Mouse (Mus musculus) kidney, adult 11 months (tissue): Measurements from ENCODE around the gene Vwa3a.
A peak's percentile ranks its signal among the peaks of the same experiment; 100 is the strongest.

Source experiments
- DNase-seq: peaks from one replicate; pipeline ENCODE4 v3.0.0; 2022

Vwa3a gene

GRCm38 (mm10) chr7:120748478-120748877 lies 9.4 kb downstream of the Vwa3a start:
- no peak for DNase-seq

GRCm38 (mm10) chr7:120751330-120751729 lies 12.2 kb downstream of the Vwa3a start:
- DNase-seq = no peak

DNA sequence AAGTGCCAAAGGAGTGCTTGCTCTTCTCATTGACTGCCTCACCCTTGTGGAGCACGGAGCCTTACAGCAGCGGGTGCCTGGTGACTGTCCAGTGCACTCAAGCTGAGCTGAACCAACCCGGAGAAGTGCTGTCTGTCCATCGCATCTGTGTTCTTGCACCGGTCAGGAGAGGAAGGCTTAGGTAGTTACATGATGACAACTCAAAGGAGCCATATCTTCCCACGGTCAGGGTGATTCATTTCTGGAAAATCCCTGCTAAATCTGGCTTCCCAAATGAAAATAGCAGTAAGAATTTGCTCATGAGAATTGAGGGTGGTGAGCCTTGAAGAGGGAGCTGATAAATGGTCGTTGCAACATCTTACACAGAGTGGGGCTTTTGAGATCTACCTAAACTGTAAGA lies 12.8 kb downstream of the Vwa3a start:
- no peak for DNase-seq

DNA sequence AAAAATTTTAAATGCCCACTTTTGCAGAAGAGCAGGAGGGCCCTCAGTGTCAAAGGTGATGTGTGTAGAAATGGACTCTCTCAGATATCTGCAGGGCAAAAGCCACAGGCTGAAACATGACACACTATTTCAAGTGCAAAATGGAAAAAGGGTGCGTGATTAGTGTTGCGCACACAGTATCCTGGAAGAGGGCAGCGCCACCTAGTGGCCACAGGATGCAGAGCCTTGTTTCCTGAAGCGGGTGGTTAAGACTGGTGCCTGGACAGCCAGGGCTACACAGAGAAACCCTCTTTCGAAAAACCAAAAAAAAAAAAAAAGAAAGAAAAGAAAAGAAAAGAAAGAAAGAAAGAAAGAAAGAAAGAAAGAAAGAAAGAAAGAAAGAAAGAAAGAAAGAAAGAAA lies 15.6 kb downstream of the Vwa3a start:
- peak; percentile 53 for DNase-seq

GRCm38 (mm10) chr7:120767369-120767768 lies 28.3 kb downstream of the Vwa3a start:
- DNase-seq = no peak

- DNase-seq = no peak
Measured at GRCm38 (mm10) chr7:120771389-120771788, 32.3 kb downstream of the Vwa3a start.

DNA sequence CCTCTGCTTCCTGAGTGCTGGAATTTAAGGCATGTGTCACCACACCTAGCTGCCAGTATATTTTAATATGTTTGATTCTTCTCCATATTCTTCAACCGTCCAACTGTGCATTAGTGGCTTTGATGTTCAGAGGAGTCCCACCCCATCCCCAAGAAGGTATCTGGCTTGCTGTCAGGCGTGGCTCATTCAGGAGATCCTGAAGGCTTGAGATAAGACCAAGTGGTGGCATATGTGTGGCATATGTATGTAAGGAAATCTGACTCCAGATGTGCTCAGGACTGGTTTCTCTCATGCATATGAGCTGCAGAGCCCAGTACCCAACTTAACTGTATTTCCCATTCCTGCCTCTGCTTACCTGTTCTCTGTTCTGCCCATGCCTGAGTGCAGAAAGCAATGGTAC lies 38.9 kb downstream of the Vwa3a start:
- DNase-seq = no peak

- no peak for DNase-seq
Measured at GRCm38 (mm10) chr7:120795544-120795943, 56.4 kb downstream of the Vwa3a start.

DNA sequence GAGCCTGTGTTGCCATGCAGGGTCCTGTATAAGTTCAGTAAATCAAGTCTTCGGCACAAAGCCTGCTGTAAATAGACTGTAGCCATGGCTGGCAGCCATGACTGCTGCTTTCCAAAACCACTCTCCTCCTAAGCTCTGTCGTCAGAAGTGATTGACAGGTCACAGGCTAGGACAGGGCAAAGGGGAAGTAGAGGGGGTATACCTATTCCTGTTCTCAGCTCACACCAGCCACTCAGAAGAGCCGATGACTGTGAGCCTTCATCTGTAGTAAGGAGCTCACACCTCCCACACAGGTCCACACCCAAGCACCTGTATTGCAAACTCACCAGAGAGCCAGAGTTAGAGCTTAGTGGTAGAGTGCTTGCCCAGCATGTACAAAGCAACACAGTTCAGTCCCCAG lies 57.3 kb downstream of the Vwa3a start:
- DNase-seq = no peak

DNA sequence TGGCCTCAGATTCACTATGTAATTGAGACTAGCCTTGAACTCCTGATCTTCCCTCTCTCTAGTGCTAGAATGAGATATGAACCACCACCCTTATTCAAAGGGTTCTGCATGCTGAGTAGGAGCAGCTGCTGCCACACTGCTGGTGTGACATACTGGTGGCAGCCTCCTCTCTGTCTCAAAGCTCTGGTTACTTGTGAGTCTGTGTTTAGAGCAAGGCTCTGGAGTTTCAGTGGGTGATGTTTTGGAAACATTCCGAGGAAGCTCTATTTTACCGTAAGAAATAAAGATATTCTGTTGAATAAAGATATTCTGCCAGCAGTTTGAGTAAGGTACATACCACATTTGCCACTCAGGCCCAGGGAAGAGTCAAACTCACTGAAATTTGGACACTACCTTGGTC lies 64.2 kb downstream of the Vwa3a start:
- no peak for DNase-seq

DNA sequence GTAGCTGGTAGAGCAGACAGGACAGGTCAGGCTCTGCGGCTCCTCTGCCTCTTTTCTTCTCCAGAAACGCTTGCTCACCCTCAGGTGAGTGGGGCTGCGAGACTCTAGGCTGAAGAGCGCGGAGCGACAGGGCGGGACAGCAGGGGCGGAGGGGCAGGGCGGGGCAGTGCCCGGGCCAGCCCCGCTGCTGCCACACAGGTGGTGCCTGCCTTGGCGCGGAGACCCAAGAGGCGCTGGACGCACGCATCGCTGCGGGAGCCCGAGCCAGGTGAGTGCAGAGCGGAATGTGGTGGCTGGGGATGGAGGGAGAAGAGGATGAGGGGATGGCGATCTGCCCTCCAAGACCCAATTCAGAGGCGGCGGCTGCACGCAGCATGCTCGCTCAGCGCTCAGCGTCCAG lies 70.6 kb downstream of the Vwa3a start:
- no peak for DNase-seq

DNA sequence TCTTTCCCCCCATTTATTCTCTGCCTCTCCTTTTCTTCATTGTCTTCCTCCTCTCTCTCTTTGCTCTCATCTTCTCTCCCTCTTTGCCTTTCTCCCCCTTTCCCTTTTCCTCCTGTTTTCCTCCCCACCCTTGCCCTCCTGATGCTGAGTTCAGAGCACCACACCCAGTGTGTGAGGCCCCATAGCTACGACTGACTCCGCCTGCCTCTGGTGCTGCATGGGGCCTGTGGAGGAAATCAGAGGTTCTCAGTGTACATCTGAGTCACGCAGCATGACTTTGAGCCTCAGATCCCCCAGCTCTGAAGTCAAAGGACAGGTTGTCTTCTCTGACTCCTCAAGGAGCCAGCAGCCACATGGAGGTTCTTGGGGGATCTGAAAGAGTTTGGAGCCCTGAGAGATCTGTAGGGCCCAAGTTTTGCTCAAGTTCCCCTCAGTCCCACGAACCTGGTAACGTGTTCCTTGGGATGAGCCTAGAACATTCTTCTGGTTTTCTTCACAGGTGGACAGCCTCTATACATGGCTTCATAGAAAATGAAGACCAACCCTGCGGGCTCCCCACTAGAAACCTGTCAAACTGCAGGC lies 72.8 kb downstream of the Vwa3a start, which contains the start of gene Gm5737:
Gene Gm5737 (plus strand): TSS at position 532 of the 582 bp plus-strand sequence.
- no peak for DNase-seq

DNA sequence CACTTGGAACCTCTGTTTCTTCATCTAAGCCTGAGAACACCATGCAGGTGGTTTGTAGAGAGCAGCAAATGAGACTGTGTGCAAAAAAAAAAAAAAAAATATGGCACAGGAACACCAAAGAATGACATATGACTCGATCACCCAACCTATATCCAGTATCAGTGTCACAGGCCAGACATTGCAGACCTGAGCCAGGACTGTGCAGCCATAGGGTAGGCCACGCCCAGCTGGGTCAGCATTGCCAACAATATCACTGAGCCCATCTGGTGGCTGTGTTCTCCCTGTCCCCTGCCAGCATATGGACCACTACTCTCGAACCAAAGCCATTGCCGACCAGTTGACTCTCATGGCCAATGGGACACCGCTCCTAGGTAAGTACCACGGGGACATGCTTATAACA lies 78.4 kb downstream of the Vwa3a start:
- DNase-seq = no peak

- DNase-seq = no peak
Measured at GRCm38 (mm10) chr7:120819386-120819785, 80.3 kb downstream of the Vwa3a start.

GRCm38 (mm10) chr7:120823248-120823647 lies 84.1 kb downstream of the Vwa3a start:
- no peak for DNase-seq

DNA sequence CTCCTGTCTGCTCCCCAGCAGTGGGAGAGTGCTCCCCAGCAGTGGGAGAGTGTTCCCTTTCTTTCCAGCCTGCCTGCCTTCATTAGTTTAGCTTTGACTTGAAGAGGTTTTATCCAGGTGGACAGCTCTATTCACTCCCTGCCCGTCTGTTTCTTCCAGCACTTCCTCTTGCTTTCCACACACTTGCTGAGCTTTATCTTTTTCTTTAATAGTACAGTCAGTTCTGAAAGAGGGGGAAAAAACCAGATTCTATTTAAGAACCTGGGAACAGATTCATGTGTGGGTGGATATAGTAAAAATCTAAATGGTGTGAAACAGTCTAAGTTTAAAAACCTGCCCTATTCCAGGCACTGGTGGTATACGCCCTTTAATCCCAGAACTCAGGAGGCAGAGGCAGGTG lies 86.0 kb downstream of the Vwa3a start:
- DNase-seq = no peak

DNA sequence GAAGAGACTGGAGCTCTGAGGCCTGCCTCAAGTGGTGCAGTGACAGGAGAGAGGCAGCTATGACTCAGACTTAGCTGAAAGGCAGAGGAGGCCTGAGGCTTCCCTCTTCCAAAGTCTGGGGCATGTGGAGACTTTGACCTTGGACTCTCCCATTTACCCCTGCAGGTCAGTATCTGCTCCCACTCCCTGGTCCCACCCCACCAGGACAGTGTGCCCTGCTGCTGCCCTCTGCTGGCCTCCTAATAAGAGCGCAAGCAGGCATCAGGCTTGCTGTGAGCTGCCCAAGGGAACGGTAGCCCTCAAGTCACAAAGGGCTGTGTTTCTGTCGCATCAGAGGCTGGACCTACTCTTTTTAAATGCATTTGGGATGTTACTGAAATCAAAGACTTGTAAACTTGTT lies 87.3 kb downstream of the Vwa3a start:
- no peak for DNase-seq

DNA sequence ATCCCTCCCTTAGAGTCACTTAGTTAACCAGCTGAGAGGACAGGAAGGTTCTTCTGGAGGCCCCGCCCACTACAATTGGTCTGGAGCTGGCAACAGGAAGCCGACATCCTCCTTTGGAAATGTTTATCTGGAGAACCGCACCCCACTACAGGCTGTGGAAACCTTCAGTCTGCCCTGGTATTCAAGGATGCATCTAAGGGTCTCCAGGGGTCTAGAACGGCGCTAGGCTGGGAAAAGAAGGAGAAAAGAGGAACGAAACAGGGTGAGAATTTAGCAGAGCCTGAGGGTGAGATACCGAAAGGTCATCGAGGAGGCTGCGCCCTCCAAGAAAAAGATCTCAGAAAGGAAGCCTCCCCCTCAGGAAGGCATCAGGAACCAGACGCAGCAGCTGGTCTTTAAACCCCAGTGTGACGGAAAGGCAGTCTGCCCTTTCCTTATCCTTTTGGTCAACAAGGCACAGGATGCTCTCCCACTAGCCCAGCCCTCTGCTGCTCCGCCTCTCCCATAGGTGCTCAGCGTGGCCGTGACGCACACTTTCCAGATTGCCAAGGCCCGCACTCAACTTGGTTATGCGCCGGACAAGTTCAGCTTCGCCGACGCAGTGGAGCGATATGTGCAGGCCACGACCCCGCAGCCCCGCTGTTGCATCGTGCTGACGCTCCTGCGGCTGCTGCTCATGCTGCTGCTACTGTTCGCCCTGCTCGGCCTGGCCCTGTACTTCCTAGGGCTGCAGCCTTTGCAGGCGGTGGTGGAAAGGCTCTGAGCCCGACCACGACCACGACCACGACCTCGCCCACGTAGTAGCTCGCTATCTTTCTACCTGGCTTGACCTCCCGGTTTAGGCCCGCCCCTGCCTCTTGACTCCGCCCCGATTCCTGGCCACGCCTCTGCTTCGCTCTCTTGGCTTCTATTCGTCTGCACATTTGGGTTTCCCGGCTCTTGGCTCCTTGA lies 91.6 kb downstream of the Vwa3a start:
- DNase-seq = peak; percentile 68

DNA sequence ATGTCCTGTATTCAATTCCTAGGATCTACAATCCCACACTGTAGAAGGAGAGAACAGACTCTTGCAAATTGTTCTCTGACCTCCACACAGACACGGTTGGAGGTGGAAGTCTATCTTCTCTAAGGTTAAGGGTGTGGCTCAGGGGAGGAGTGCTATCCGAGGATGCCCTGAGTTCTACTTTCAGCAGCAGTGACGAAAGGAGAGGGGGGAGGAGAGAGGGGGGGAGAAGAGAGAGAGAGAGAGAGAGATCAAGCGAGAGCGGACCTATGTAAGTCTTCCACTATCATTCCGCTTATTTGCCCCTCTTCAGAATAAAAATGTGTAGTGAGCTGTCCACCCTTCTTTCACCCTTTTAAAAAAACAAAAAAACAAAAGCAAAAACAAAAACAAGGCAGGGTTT lies 95.3 kb downstream of the Vwa3a start:
- no peak for DNase-seq

DNA sequence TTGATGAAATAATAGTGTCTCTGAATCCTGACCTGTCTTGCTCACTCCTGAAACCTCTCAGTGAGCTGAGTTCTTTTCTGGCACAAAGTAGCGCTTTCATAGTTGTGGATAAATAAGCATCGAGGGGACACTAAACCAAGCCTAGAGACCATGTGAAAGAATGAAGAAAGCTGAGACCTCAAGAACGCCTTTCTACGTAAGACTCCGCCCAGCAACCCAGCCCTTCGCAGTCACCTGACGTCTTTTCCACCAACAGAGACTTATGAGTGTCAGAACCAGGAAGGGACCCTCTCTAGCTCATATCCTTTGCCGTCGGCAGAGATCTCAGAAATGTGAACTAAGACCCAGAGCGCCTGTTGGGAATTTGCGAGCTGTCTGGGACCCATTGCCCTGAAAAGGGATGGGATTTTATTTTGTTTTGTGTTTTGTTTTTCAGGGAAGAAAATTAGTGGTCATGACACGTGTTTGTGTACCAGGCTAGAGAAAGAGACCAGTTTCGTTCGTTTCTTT lies 95.8 kb downstream of the Vwa3a start:
- peak; percentile 76 for DNase-seq

GRCm38 (mm10) chr7:120835449-120836359 lies 96.6 kb downstream of the Vwa3a start:
- peak; percentile 92 for DNase-seq

DNA sequence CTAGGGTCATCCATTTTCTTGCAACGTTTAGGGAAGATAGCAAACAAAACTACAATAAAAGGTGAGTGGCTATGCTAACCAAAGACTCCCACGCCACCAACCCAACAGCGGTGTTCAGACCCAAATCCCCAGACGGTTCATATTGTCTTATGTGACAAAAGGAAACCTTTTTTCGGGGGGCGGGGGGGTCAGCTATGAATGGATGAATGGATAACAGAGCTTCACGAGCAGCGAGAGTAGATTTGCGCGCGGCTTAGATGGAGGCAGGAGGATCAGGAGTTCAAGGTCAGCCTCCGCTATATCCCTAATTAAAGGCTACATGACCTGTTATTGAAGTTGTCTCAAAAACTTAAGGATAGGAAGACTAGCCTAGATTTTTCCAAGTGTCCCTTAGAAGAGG lies 97.2 kb downstream of the Vwa3a start:
- no peak for DNase-seq
